24 mouse cellular contexts compared by ENCODE assay signal in genomic region chr6:86048509-86048908, GRCm38 (mm10). TPM values are rescaled to one million over a fixed set of nuclear protein-coding genes. Genes with fewer than 3 reads are reported as not detected.
A peak's percentile ranks its signal among the peaks of the same experiment; 100 is the strongest.
DNase-seq lines count a peak whose midpoint lies in the region; ATAC-seq and TF ChIP-seq lines count a peak whose summit lies in the region.
"Had no signal": no experiment of that assay in that cellular context is flagged by ENCODE, and none has a peak within 500 bp of the region (broad histone marks: within the 10 kb centered on the region; RNA-seq: fewer than 3 reads in every experiment).

No protein-coding gene starts in this region.

- H3K4me1 ChIP-seq in kidney, postnatal 0 days (replicated peaks; ENCODE audit: insufficient read depth, low read length) = peaks cover 7% of the 10 kb centered on the region; the same call in 1 of the 2 replicates
- peaks cover 40% of the 10 kb centered on the region for H3K4me1 ChIP-seq in cortical plate, adult 2 months (ENCODE audit: control insufficient read depth, insufficient read depth, low read length)
- H3K4me1 ChIP-seq in olfactory bulb, adult 2 months (ENCODE audit: control insufficient read depth, insufficient read depth, low read length) = peaks cover 43% of the 10 kb centered on the region
- no peaks in the 10 kb centered on the region for H3K4me1 ChIP-seq in stomach, postnatal 0 days (replicated peaks; ENCODE audit: control insufficient read depth, insufficient read depth)
- no peaks in the 10 kb centered on the region for H3K4me1 ChIP-seq in heart, adult 2 months (ENCODE audit: control insufficient read depth, insufficient read depth, low read length)
- H3K4me1 ChIP-seq: limb, embryonic 13.5 days had no signal

- ATAC-seq in kidney, postnatal 0 days (replicated peaks; ENCODE audit: low FRiP score, low read depth) = no peak
- no peak for ATAC-seq in stomach, postnatal 0 days (ENCODE audit: low FRiP score, low TSS enrichment)
- ATAC-seq in activated CD4-positive, CD25-positive, alpha-beta regulatory T cell, adult 4 months = no peak

- no peak overlapping the region for H3K9ac ChIP-seq in kidney, postnatal 0 days (ENCODE audit: low read depth, low read length)
- H3K9ac ChIP-seq in stomach, postnatal 0 days (ENCODE audit: low read length) = no peak overlapping the region
- H3K9ac ChIP-seq in heart, adult 2 months (ENCODE audit: low read depth, low read length) = no peak overlapping the region
- H3K9ac ChIP-seq: hindbrain, embryonic 15.5 days; limb, embryonic 13.5 days; liver, embryonic 15.5 days; neural tube, embryonic 15.5 days had no signal

- TF ChIP-seq EP300 in stomach, postnatal 0 days (optimal IDR thresholded peaks at IDR 0.05) = no peak
- no peak for TF ChIP-seq EP300 in heart, adult 2 months (IDR thresholded peaks at IDR 0.05; ENCODE audit: insufficient read depth, low read depth, low read length)

- no peak for TF ChIP-seq CTCF in kidney, postnatal 0 days (IDR thresholded peaks at IDR 0.05; ENCODE audit: low read depth)
- TF ChIP-seq CTCF in cortical plate, adult 2 months (IDR thresholded peaks at IDR 0.05; ENCODE audit: extremely low read depth, insufficient read depth, low read length) = no peak
- no peak for TF ChIP-seq CTCF in olfactory bulb, adult 2 months (IDR thresholded peaks at IDR 0.05; ENCODE audit: insufficient read depth, low read depth, low read length)
- no peak for TF ChIP-seq CTCF in stomach, postnatal 0 days (IDR thresholded peaks at IDR 0.05; ENCODE audit: low read depth)
- TF ChIP-seq CTCF in heart, adult 2 months (IDR thresholded peaks at IDR 0.05) = no peak

- H3K27ac ChIP-seq in kidney, postnatal 0 days = no peak overlapping the region
- peak overlapping the region; percentile 92; the same call in 1 of the 2 replicates for H3K27ac ChIP-seq in cortical plate, adult 2 months (ENCODE audit: insufficient read depth, low read length)
- H3K27ac ChIP-seq in olfactory bulb, adult 2 months (ENCODE audit: insufficient read depth, low read depth, low read length) = peak overlapping the region; percentile 84
- no peak overlapping the region for H3K27ac ChIP-seq in stomach, postnatal 0 days (replicated peaks)
- H3K27ac ChIP-seq in heart, adult 2 months = no peak overlapping the region
- H3K27ac ChIP-seq: forebrain, embryonic 10.5 days; hindbrain, embryonic 15.5 days; limb, embryonic 13.5 days; liver, embryonic 15.5 days; neural tube, embryonic 15.5 days had no signal

- no peaks in the 10 kb centered on the region for H3K79me2 ChIP-seq in heart, adult 2 months (replicated peaks; ENCODE audit: control insufficient read depth, insufficient read depth, low read length)

- no peak overlapping the region for H3K4me2 ChIP-seq in kidney, postnatal 0 days (ENCODE audit: low read length)
- no peak overlapping the region for H3K4me2 ChIP-seq in stomach, postnatal 0 days (replicated peaks; ENCODE audit: low read depth)
- H3K4me2 ChIP-seq: heart, embryonic 11.5 days; hindbrain, embryonic 15.5 days; limb, embryonic 13.5 days; liver, embryonic 15.5 days; neural tube, embryonic 15.5 days had no signal

- TF ChIP-seq POLR2A in cortical plate, adult 2 months (IDR thresholded peaks at IDR 0.05; ENCODE audit: extremely low read depth, insufficient read depth, low read length) = no peak
- TF ChIP-seq POLR2A in olfactory bulb, adult 2 months (IDR thresholded peaks at IDR 0.05; ENCODE audit: insufficient read depth, low read depth, low read length) = no peak
- no peak for TF ChIP-seq POLR2A in heart, adult 2 months (IDR thresholded peaks at IDR 0.05; ENCODE audit: insufficient read depth, low read depth, low read length)

- WGBS in kidney, postnatal 0 days = 38% methylated on average over 5 of the region's 5 CpGs
- 42% methylated on average over 5 of the region's 5 CpGs for WGBS in olfactory bulb, adult 2 months
- 69% methylated on average over 5 of the region's 5 CpGs for WGBS in stomach, postnatal 0 days
- WGBS in heart, adult 2 months = 67% methylated on average over 5 of the region's 5 CpGs

- no peaks in the 10 kb centered on the region for H3K36me3 ChIP-seq in kidney, postnatal 0 days (ENCODE audit: insufficient read depth, low read length)
- H3K36me3 ChIP-seq in stomach, postnatal 0 days (ENCODE audit: control insufficient read depth, insufficient read depth, low read length) = no peaks in the 10 kb centered on the region
- H3K36me3 ChIP-seq in heart, adult 2 months (ENCODE audit: control insufficient read depth, insufficient read depth, low read length) = no peaks in the 10 kb centered on the region
- H3K36me3 ChIP-seq: forebrain, embryonic 10.5 days; hindbrain, embryonic 15.5 days; limb, embryonic 13.5 days; liver, embryonic 15.5 days; neural tube, embryonic 15.5 days had no signal

- no peaks in the 10 kb centered on the region for H3K27me3 ChIP-seq in kidney, postnatal 0 days (ENCODE audit: insufficient read depth, low read length)
- H3K27me3 ChIP-seq in stomach, postnatal 0 days (ENCODE audit: control insufficient read depth, insufficient read depth, low read length) = no peaks in the 10 kb centered on the region
- no peaks in the 10 kb centered on the region for H3K27me3 ChIP-seq in heart, adult 2 months (ENCODE audit: control insufficient read depth, insufficient read depth, low read length)
- H3K27me3 ChIP-seq: hindbrain, embryonic 15.5 days; limb, embryonic 13.5 days; neural tube, embryonic 15.5 days had no signal

- no peak overlapping the region for H3K4me3 ChIP-seq in kidney, postnatal 0 days (replicated peaks; ENCODE audit: low read depth, low read length)
- H3K4me3 ChIP-seq in cortical plate, adult 2 months (ENCODE audit: insufficient read depth, low read length) = no peak overlapping the region
- H3K4me3 ChIP-seq in olfactory bulb, adult 2 months (ENCODE audit: insufficient read depth, low read depth, low read length) = no peak overlapping the region
- no peak overlapping the region for H3K4me3 ChIP-seq in stomach, postnatal 0 days (ENCODE audit: low read depth, low read length)
- no peak overlapping the region for H3K4me3 ChIP-seq in heart, adult 2 months
- H3K4me3 ChIP-seq: forebrain, embryonic 10.5 days; hindbrain, embryonic 15.5 days; limb, embryonic 13.5 days; liver, embryonic 15.5 days; neural tube, embryonic 15.5 days had no signal

- DNase-seq in kidney, postnatal 0 days (ENCODE audit: low spot score) = peak; percentile 29
- DNase-seq in kidney, adult 9 months = no peak
- peak; percentile 45 to 55 for DNase-seq in frontal cortex, postnatal 25 days (ENCODE audit: low spot score in 2 of 2)
- no peak for DNase-seq in stomach, postnatal 0 days (ENCODE audit: low spot score)
- DNase-seq in heart, adult 2 months = no peak
- DNase-seq: adrenal gland, postnatal 10 days; cerebellum, adult 8-10 months; gastrocnemius, postnatal 25 days; kidney, postnatal 10 days; lung, postnatal 10 days; retina, postnatal 1 day had no signal

- intact Hi-C loops in heart, adult 2 months (cut with DNase I) = no loop called here

- no peaks in the 10 kb centered on the region for H3K9me3 ChIP-seq in kidney, postnatal 0 days (replicated peaks; ENCODE audit: low read length)
- H3K9me3 ChIP-seq in stomach, postnatal 0 days (ENCODE audit: control insufficient read depth, low read length) = no peaks in the 10 kb centered on the region
- H3K9me3 ChIP-seq: forebrain, embryonic 10.5 days; hindbrain, embryonic 15.5 days; limb, embryonic 13.5 days; liver, embryonic 15.5 days; neural tube, embryonic 15.5 days had no signal

RNA-seq across cellular contexts. Expression of gene Add2, which starts 20.0 kb away (rescaled TPM):
- polyA plus RNA-seq in kidney, postnatal 0 days (2015; fragmentation: Nextera tagmentation; extraction: Ambion mirVana) = 1.8 and 2.6 TPM in 2 replicates
- 121 and 124 TPM in 2 replicates for polyA plus RNA-seq in cortical plate, adult 2 months (2012; rRNA removed)
- polyA plus RNA-seq in olfactory bulb, adult 2 months (2012; ENCODE audit: insufficient read depth, insufficient read length, low replicate concordance, missing spikeins) = 39.6 TPM in 1 of 2 replicates, not detected in the other
- 1.6 and 2.1 TPM in 2 replicates for polyA plus RNA-seq in stomach, postnatal 0 days (2015; fragmentation: Nextera tagmentation; extraction: Ambion mirVana)
- under 1 TPM; 0.16 to 0.39 TPM for total RNA-seq in heart, adult 2 months (2021)
- polyA plus RNA-seq in heart, adult 2 months (2012; rRNA removed) = 0.25 and 0.47 TPM in 2 replicates
- not detected for polyA plus RNA-seq in activated CD4-positive, CD25-positive, alpha-beta regulatory T cell, adult 4 months (2017; shearing (Covaris generic))

RNA-seq across cellular contexts. Expression of gene Figla, which starts 32.5 kb away (rescaled TPM):
- not detected in 2 replicates for polyA plus RNA-seq in kidney, postnatal 0 days (2015; fragmentation: Nextera tagmentation; extraction: Ambion mirVana)
- polyA plus RNA-seq in cortical plate, adult 2 months (2012; rRNA removed) = 0.35 TPM in 1 of 2 replicates, not detected in the other
- polyA plus RNA-seq in olfactory bulb, adult 2 months (2012; ENCODE audit: insufficient read depth, insufficient read length, low replicate concordance, missing spikeins) = not detected in 2 replicates
- not detected in 2 replicates for polyA plus RNA-seq in stomach, postnatal 0 days (2015; fragmentation: Nextera tagmentation; extraction: Ambion mirVana)
- total RNA-seq in heart, adult 2 months (2021) = not detected
- polyA plus RNA-seq in heart, adult 2 months (2012; rRNA removed) = not detected in 2 replicates
- not detected for polyA plus RNA-seq in activated CD4-positive, CD25-positive, alpha-beta regulatory T cell, adult 4 months (2017; shearing (Covaris generic))
- total RNA-seq: adrenal gland, postnatal 10 days; ES-E14; gastrocnemius, postnatal 25 days; heart, postnatal 25 days had no signal
- polyA plus RNA-seq: embryonic facial prominence, embryonic 14.5 days; forebrain, embryonic 10.5 days; heart, embryonic 11.5 days; hindbrain, embryonic 15.5 days; limb, embryonic 13.5 days; liver, embryonic 15.5 days; neural tube, embryonic 15.5 days; urinary bladder, adult 2 months had no signal

Comparison
In these comparisons a context has a peak if more than half of its experiments do, and no peak if none do; other contexts are left out.
1. DNase-seq: peak in kidney, postnatal 0 days (single experiment) and frontal cortex, postnatal 25 days (2 of 2); none in kidney, adult 9 months (single experiment), stomach, postnatal 0 days (single experiment) and heart, adult 2 months (0 of 2).
2. H3K27ac ChIP-seq: peak in cortical plate, adult 2 months (single experiment) and olfactory bulb, adult 2 months (single experiment); none in kidney, postnatal 0 days (single experiment), stomach, postnatal 0 days (single experiment) and heart, adult 2 months (single experiment).
3. RNA of gene Add2, which starts 20.0 kb away (polyA plus RNA-seq): 121 to 124 TPM in cortical plate, adult 2 months and 39.6 TPM in olfactory bulb, adult 2 months; 1.6 to 2.1 TPM in stomach, postnatal 0 days, 1.8 to 2.6 TPM in kidney, postnatal 0 days, 0.25 to 0.47 TPM in heart, adult 2 months and not detected in activated CD4-positive, CD25-positive, alpha-beta regulatory T cell, adult 4 months; every median in the first group is over 10 times any median in the second.